Mouse (Mus musculus) testis, adult 2 months (tissue): ENCODE results near the gene Itch.

Experiments
- CTCF ChIP-seq: fragments of 200-500 bp; IDR thresholded peaks from 2 replicates; pipeline ENCODE4 v1.5.1; 2012; ENCODE audit warnings: low read depth, mild to moderate bottlenecking, inconsistent platforms, low read length, moderate library complexity; ENCODE audit not compliant: control insufficient read depth, insufficient read depth, insufficient replicate concordance
- POLR2A ChIP-seq: fragments of 200-500 bp; IDR thresholded peaks from 2 replicates; pipeline ENCODE4 v1.6.1; 2012; ENCODE audit warnings: low read depth, mild to moderate bottlenecking, inconsistent platforms, low read length, moderate library complexity; ENCODE audit not compliant: control insufficient read depth

DNA sequence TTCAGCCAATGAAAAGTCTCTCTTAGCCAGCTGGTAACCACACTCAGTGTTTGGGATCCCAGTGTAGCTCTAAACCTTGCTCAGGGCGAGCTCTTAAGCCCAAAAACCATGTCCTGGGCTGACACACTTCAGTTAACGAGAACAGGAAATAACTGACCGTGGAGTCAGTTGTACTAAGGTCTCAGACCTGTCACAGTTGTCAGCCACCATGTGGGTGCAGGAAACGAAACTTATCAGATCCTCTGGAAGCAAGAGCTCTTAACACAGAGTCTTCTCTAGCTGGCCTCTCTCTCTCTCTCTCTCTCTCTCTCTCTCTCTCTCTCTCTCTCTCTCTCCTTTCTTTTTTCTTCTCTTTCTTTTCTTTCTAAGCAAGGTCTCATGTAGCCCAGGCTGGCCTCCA lies 39.9 kb upstream of the Itch start:
- TF ChIP-seq CTCF = no peak
- no peak for TF ChIP-seq POLR2A
